Mouse (Mus musculus): ENCODE measurements around the gene Il6ra.

DNA sequence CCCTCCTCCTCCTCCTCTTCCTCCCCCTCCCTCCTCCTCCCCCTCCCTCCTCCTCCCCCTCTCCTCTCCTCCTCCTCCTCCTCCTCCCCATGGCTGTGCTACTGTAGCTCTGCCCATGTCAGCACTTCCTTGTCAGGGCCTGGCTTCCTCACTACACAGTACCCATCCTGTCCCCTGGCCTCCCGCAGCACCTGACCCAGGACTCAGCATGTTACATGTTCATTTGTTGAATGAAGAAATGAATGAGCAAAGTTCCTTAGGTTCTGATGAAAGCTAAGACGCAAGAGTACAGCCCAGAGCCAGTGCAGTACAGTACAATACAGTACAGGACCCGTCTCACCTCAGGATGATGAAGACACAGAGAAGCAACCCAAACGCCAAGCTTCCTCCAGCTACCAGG is 36.5 kb downstream of the Il6ra start:
- TF ChIP-seq POLR2A (IDR thresholded peaks at IDR 0.05; ENCODE audit: low read depth, low read length) = no peak
- TF ChIP-seq CTCF (IDR thresholded peaks at IDR 0.05; ENCODE audit: borderline replicate concordance, insufficient read depth, low read length) = no peak
